Mouse (Mus musculus): ENCODE data around the gene Scml2.
"Not testable (repeated sequence)": the region's sequence is repeated elsewhere in the genome, so short reads cannot be mapped to it uniquely, and the experiment has no call there.

Gene Scml2

DNA sequence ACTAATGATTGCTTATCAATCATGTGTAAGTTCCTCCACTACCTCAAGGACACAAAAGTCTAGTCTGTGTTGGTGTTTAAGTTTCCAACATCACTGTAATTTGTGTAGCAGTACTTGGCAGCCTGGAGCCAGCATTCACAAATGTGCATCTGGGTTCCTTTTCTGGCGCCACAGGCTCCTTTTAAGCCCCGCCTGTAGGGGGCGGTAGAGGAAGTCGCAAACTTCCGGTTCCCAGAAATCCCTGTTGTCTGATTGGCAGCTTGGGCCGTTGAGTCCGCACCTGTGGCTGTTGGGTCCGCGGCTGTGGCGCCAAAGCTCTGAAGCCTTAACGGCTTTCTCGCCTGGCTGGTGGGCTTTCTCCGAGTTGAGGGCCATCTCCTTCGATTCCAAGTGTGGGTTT is at the start of gene Scml2:
Gene Scml2, plus strand, starts transcription at position 301 of the 400 bp plus-strand sequence.
- not testable (repeated sequence) for DNase-seq

GRCm38 (mm10) chrX:161075576-161075975 is 41.4 kb upstream of the Scml2 start:
- DNase-seq, result not testable (repeated sequence)

DNA sequence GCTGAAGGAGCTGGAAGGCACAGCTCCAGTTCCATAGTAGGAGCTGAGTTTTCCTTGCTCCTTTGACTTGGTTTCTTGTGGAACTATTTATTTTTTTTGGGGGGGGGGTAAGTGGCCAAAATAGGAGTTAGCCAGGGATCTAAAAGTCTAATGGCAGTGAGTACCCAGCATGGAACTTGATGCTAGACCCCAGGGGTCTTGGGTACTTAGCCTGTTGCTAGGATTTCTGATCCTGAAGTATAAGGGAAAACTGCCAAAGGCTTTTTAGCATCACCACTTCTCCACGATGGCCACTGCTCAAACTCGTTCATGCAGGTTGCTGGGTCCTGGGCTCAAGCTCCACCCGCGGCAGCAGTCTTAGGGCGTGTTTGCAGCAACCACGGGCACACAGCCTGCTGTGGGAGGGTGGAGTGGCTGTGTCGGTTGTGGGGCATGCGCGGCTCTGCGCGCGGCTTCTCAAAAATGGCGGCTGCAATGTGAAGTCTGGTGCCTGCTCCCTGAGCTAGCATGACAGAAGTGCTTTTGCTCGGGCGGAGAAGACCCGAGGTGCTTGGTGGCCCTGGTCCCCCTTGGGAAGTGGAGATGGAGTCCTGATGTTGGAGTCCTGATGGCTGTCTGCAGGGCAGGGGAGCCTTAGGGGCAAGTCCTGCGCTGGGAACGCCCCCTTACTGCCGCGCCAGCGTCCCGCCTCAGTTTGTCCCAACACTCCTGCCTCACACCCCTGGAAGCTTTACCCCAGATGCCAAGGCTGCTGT is 45.5 kb downstream of the Scml2 start:
- peak; percentile 78 for DNase-seq

GRCm38 (mm10) chrX:161163069-161163416 is 46.0 kb downstream of the Scml2 start:
- no peak for DNase-seq

GRCm38 (mm10) chrX:161287156-161287555 is 170.2 kb downstream of the Scml2 start, which contains the start of gene Gm15262:
Gene Gm15262 (plus strand): TSS chrX:161287456.
- DNase-seq, result not testable (repeated sequence)

Measured in retina, postnatal 1 day (tissue).